Mouse (Mus musculus) retina, embryonic 14.5 days (tissue): ENCODE results near the gene Tbc1d4.

Experiments
- DNase-seq: peaks from one replicate; pipeline ENCODE4 v3.0.0-alpha.2; 2015; ENCODE audit warnings: low spot score

Gene Tbc1d4

DNA sequence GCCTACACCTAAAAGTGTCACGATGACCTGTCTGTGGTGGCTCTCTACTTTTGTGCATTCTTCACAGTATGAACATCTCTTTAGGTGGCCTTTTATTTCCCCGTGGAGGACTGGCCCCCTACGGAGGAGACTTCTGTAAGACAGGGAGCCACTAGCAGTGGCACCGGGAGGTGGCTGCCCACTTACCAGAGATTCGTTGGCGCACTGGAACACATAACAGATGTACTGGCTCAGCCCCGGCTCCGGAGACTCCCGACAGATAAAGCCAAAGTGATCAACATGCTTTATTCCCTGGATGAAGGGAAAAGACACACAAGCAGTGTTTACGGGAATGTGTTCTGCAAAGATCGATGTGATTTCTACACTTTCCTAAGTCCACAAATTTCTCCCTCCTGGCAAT is 108.2 kb downstream of the Tbc1d4 start:
- DNase-seq: no peak

GRCm38 (mm10) chr14:101499838-101500237 is 109.2 kb downstream of the Tbc1d4 start:
- no peak for DNase-seq

DNA sequence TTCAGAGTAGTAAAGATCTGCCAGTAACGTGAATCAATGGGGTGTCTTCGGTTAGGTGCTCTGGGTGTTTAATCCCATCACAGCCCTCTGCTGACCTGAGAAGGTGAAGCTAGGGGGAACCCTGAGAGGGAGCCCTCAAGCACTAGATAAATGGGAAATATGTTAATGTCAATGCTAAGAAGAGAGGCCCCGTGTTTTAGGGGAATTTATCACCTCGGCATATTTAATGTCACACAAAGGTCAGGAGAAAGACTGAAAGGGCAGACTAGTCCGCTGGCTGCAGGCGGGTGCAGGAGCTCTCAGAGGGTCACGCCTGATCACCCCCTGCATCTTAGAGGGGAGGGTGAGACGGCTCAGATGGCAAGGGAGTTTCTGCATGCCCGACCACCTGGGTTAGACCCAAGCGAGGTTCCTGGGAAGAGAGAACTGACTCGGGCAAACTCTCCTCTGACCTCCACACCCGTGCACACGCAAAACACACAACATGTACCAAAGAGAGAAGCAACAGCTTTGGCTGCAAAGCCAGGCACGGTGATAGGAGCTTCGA is 120.7 kb downstream of the Tbc1d4 start:
- no peak for DNase-seq

DNA sequence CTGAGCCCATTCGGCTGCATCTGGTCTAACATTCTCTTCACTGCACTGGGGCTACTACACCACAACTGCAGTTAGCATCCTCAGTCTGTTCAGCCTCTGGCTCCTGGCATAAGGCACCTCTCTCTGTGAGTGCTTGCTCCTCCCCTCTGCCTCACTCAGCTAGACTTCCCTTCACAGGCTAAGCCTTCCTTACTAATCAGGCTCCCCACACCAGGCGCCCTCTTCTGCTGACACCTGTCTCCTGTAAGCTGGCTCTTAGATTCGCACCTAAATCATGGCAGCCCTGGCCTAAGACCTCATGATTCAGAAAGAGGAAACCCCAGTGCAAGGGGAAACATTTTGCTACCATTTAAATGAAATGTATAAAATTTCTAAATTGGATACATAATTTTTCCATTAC is 122.4 kb downstream of the Tbc1d4 start:
- no peak for DNase-seq

GRCm38 (mm10) chr14:101483230-101483629 is 125.8 kb downstream of the Tbc1d4 start:
- no peak for DNase-seq

DNA sequence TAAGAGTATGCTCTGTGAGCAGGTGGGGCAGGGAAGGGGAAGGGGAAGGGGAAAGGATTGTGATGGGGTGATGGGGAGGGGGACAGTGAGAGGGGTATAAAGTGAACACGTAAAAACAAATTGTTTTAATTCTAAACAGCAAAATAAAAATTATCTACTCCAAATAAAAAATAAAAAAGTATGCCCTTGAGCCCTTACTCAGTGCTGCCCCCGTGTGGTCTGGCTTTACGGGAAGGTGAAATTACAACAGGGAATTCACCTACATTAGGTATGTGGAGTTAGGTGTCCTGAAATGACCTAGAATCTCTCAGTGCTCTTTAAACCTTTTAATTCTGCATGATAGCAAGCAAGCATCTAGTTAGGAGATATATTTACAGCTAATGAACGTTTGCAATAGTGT is 126.7 kb downstream of the Tbc1d4 start:
- DNase-seq: peak; percentile 31

DNA sequence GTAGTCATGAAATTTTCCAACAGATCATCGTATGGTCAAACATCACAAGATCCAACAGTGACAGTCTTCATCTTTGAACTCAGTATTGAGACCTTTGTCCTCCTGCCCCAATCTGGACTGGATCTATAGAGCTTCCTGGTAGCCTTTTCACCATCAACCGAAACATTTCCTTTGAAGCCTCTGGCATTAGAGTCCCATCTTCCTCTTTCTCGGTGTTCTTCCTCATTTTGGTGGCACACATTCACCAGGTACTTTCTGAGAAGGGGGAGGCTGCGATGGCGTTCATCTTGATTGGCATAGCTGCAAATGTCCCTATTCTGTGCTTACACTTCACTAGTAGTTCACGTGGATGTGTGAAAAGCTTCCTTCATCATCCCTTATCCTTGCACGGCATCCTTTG is 127.8 kb downstream of the Tbc1d4 start:
- DNase-seq: no peak

DNA sequence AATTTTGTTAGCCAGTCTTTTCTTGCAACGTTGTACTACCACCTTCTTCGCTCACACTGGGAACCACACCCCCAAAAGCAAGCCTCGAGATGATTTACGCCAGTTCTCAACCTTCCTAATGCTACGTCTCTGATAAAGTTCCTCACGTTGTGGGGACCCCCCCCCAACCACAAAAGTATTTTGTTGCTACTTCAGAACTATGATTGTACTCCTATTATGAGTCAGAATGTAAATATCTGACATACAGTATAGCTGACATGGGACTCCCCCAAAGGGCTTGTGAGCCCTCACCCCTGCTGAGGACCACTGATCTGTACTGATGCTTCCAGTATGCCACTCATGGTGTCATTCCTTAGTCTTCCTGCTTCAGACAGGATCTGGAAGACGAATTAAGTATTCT is 128.4 kb downstream of the Tbc1d4 start:
- DNase-seq: no peak

DNA sequence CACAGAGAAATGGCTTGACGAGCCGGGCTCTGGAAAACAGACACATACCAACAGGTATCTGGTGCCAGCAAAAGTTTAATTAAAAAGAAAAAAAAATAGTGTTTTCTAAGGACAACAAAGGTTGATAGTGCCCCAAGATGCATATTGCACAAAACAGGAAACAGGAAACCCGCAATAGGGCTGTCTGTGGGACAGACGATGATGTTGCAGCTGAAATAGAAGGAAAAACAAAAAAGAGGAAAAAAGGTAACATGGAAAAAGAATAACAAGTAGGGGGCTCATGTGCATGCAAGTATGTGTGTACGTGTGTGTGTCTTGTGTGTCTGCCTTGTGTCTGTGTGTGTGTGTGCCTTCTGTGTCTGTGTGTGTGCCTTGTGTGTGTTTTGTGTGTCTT is 131.2 kb downstream of the Tbc1d4 start:
- DNase-seq: no peak

DNA sequence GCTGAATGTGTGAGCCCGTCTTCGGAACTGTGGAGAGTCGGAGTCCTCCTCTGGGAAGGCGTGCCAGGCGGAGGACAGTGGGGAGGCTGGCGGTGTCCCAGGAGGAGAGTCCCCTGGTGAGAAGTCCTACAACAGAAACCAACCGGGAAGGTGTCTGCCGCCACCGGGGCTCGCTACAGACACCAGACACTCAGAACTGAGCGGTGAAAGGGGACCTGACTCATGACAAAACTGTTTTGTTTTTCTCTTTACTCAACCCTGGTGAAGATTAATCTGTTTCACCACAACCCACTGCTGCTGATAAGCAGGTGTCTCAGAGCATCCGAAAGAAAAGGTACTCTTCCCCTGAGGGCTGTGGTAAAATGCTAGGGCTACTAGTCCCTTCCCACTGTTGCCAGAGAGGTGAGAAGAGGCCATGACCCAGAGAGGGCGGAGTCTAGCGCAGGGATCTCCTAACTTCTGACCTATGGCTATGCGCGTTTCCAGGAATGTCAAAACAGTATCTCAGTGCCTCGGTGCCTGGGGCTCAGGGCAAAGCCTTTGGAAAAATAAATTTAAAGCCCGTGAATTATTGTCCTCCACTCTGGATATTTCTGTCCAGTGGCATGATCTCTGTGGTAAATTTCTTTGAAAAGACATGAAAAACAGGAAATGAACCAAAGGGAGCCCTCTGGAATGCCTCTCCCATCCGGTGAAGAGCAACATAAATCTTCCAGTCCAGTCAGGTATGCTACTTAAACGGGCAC is 131.7 kb downstream of the Tbc1d4 start:
- no peak for DNase-seq

GRCm38 (mm10) chr14:101469475-101470093 is 139.4 kb downstream of the Tbc1d4 start:
- DNase-seq: no peak

DNA sequence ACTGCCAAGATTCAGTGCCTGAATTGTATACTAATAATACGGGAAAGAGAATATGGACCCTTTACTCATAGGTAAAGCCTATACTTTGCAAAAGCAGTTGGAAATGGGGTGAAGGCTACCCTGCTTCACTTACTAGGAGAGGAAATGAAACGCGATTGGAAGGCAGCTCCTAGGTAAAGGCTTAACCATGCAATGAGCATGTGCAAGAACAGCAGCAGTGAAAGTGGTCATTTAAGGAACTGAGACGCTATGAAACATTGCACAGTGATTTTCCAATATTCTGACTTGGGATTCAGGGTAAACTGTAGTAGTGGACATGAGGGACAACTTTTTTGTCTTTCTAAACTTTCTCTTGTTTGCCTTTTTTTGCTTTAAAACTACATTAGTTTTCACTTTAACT is 140.8 kb downstream of the Tbc1d4 start:
- DNase-seq: no peak

- DNase-seq: no peak
Measured at GRCm38 (mm10) chr14:101467532-101467931, 141.5 kb downstream of the Tbc1d4 start.

DNA sequence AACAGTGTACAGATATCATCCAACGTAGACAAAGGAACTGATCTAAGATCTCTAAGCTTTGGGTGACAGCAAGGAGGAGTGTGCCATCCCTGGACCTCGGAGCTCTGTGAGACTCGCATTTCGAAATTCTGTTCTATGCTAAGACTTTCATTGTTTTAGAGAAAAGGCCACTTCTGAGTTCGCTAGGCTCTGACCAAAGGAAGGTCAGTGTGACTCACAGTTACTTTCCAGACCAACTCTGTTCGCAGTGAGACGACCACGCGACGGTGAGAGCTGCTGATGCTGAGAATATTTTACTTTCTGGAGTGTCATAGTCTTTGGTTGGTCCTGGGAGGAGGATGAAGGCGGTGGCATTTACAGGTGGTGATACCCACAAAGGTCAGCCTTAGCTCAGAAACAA is 142.5 kb downstream of the Tbc1d4 start:
- no peak for DNase-seq

DNA sequence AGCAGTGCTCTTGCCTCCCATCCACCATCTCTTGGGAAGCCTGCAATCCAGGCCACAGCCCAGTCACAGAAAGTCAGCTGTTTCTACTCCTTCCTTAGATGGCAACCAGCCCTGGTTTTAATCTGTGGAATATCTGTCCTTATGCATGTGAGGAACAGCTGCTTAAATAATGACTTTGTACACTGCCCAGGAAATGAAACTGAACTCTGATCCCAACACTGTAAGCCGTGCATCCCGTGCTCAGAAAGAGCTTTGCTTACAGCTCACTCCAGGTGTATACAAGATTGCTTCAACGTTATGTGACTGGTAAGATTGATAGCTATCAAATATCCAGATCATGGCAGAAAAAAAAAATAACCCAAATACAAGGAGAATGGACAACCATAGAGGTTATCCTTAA is 143.1 kb downstream of the Tbc1d4 start:
- DNase-seq: no peak

- DNase-seq: peak; percentile 71
Measured at GRCm38 (mm10) chr14:101460768-101461167, 148.2 kb downstream of the Tbc1d4 start.

GRCm38 (mm10) chr14:101452915-101453314 is 156.1 kb downstream of the Tbc1d4 start:
- no peak for DNase-seq

- DNase-seq: no peak
Measured at GRCm38 (mm10) chr14:101447857-101448256, 161.1 kb downstream of the Tbc1d4 start.

- no peak for DNase-seq
Measured at GRCm38 (mm10) chr14:101445205-101445604, 163.8 kb downstream of the Tbc1d4 start.

DNA sequence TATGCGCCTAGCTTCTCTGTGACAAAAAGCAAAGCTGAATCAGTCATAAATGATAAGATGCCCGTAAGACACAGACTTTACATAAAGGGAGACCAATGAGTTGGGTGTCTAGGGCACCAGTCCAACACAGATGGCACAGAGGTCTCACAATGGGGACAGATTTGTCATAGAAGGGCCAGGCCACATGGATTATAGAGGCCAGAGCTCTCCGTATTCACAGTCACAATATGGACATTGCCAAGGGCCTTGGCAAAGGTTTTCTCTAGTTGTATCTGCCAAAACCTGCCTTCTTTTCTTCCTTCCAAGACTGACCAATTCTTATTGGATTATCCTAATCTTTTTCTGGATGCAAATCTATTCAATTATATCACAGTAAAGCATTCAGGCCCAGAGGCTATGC is 171.1 kb downstream of the Tbc1d4 start:
- no peak for DNase-seq

GRCm38 (mm10) chr14:101430536-101430935 is 178.5 kb downstream of the Tbc1d4 start:
- DNase-seq: no peak

GRCm38 (mm10) chr14:101428805-101429516 is 180.0 kb downstream of the Tbc1d4 start:
- peak; percentile 70 for DNase-seq

DNA sequence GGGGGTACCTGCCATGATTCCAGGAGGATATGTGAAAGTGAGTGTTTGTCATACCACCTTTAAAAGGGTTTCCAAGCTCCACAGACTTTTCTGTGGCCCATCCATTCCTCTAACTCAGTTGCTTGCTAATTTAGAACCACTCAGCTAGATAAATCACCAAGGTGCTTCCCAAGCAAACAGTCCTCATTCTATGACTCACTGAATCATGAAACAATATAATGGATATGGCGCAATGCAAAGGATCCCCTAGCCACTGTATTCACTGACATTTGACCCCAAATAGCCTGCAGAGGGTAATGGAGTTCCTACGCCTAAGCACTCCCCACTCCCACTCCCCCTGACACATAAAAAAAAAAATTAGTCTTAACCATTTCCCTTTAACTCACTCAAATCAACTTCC is 191.3 kb downstream of the Tbc1d4 start:
- no peak for DNase-seq
